Mouse (Mus musculus) left cerebral cortex, postnatal 4 days (tissue): Measurements from ENCODE around the gene Mus81. TPM values are rescaled to one million over a fixed set of nuclear protein-coding genes. Genes with fewer than 3 reads are reported as not detected.
"Not testable (repeated sequence)": the region's sequence is repeated elsewhere in the genome, so short reads cannot be mapped to it uniquely, and the experiment has no call there.

ENCODE experiments used
- DNase-seq: peaks from one replicate; pipeline ENCODE4 v3.0.0-alpha.2; 2022
- intact Hi-C: fragments of 180-260 bp; cut with DNase I; formaldehyde crosslinking; loops from one replicate; pipeline ENCODE4 v1.15.1; 2025
- total RNA-seq, 2 experiments: library from RNA; stranded (reverse); gene quantifications; 2 replicates each; pipeline ENCODE4 v1.2.3; 2021

Gene Mus81
- total RNA-seq, 2 experiments from 2014 or later = 40.2 to 43.7 TPM

GRCm38 (mm10) chr19:5493301-5493721, 5.1 kb upstream of the Mus81 start:
- intact Hi-C loops, DNase-seq: not testable (repeated sequence)

GRCm38 (mm10) chr19:5492641-5493040, 4.4 kb upstream of the Mus81 start:
- no peak for DNase-seq
- intact Hi-C loops = no loop called here

DNA sequence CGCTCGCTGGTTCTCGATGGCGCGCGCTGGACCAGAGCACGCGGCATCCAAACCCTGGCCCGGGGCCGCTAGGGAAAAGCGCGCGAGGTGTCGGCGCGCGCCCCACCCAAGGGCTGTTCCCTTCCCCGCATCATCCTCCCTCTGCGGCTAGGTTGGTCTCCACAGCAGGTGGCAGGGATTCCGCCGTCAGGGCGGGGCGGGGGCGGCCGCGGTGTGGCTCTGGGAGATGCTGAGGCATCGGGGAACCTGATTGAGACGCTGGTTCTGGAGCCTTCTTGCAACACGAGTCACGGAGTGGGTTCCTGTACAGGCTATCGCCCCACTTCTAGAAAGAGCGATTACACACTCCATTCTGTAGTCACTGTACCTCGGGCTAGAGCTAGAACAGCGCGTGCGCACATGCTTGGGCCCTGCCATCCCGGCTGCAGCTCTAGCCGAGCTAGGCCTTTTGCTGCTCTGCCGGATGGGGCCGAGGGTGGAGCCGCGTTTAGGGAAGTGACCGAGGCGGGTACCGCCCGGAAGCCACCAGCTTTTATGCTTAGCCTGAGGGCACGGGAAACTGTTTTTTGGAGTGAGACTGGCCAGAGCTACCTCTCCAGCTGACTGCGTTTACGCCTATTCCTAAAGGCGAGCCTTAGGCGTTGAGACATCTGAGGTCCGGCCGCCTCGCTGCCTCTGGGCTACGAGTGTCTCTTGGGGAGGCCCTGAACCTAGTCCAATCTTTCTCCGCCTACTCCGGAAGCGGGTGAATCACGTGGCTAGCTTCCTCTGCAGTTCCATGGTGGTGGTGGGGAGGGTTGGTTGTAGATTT, 2.9 kb upstream of the Mus81 start:
- intact Hi-C loops = no loop called here
- peak; percentile 81 for DNase-seq

GRCm38 (mm10) chr19:5490313-5490897, 2.2 kb upstream of the Mus81 start, which contains the start of gene Cfl1:
Gene Cfl1 (plus strand): TSS chr19:5490455.
- intact Hi-C loops = no loop called here
- DNase-seq = peak; percentile 95

- DNase-seq, intact Hi-C loops: not testable (repeated sequence)
Measured at GRCm38 (mm10) chr19:5489721-5490120, 1.5 kb upstream of the Mus81 start.

DNA sequence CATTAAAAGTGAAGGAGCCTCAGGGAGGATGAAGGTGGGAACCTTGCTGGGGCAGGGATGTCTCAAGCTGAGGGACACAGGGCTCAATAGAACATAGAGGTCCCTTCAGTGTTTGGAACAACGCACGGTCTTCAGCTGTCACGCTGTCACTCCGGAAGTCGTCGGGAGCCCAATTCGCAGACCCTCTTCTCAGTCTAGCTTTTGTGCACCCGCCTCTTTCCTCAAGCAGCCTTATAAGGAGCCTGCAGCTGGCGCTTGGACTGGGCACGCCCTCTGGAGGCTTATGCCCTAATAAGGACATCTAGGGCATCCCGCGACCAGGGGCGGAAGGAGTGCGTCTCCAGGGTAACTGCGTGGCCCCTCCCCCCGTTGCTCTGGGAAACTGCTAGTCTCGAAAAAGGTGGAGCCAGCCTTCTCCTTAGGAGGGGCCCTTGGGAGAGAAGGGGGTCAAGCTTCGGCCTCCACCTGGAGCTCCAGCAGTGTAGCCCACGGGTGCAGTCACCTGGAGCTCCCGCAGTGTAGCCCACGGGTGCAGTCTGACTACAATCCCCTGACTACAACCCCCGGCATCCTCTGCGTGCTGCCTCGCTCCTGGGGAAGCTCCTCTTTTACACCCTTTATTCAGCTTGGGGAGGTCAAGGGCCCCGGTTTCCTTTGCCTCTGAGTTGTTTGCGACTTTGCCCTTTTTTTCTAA, 823 bp upstream of the Mus81 start:
- intact Hi-C loops = no loop called here

DNA sequence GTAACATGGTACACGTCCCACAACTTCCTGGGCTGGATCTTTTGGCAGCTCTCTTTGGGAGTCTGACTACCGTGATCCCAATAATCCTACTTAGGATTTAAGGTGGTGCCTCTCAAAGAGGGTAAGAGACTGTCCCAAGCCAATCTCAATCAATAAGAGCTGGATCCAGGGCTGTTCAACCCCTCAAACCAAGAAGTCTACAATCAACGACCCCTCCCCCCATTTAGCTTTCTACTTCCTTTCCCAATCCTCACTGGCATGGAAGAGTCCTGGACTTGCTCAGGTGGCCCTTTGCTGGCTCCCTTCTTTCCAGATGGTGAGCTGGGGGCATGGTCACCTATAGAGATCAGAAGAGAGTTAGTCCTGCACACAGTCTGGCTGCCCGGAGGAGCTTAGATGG, 1.4 kb downstream of the Mus81 start:
- intact Hi-C loops = no loop called here
- no peak for DNase-seq

More for the DNA sequence above, 823 bp upstream of the Mus81 start:
- peak; percentile 97 for DNase-seq

DNA sequence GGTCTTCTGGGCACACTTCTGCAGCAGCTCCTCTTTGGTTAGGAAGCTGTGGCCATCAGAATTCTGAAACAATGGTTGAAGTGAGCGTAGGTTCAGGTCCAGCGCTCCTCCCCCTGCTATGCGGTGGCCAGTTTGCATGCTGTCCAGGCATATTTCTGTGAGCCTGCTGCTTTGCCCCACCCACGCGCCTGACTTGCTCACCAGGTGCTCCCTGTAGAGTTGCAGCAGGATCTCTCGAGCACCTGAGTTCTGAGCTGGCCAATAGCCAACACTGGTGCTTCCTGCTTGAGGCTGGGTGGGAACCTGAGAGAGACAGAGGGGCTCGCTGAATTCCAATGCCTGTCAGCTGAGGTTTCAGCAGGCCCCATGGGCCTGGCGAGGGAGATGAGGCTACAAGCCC, 1.9 kb downstream of the Mus81 start:
- no peak for DNase-seq
- intact Hi-C loops = no loop called here

- no peak for DNase-seq
- intact Hi-C loops = no loop called here
Measured at GRCm38 (mm10) chr19:5485821-5486220, 2.4 kb downstream of the Mus81 start.

GRCm38 (mm10) chr19:5485371-5485770, 2.8 kb downstream of the Mus81 start:
- intact Hi-C loops = no loop called here
- DNase-seq = no peak

- no peak for DNase-seq
- intact Hi-C loops = no loop called here
Measured at GRCm38 (mm10) chr19:5484496-5484895, 3.7 kb downstream of the Mus81 start.

GRCm38 (mm10) chr19:5483386-5484359, 4.5 kb downstream of the Mus81 start:
- intact Hi-C loops = no loop called here
- DNase-seq = no peak

- intact Hi-C loops = no loop called here
- no peak for DNase-seq
Measured at GRCm38 (mm10) chr19:5481398-5481797, 6.8 kb downstream of the Mus81 start.

DNA sequence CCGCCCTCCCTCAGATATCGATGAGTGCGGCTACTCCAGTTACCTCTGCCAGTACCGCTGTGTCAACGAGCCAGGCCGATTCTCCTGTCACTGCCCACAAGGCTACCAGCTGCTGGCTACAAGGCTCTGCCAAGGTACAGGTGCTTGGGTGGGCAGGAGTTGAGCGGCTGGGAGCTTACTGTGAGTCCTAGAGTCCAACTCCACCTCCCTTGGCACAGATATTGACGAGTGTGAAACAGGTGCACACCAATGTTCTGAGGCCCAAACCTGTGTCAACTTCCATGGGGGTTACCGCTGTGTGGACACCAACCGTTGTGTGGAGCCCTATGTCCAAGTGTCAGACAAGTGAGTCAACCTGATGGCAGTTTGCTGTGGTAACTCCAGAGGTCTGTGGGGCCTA, 8.2 kb downstream of the Mus81 start:
- no peak for DNase-seq
- intact Hi-C loops = no loop called here

DNA sequence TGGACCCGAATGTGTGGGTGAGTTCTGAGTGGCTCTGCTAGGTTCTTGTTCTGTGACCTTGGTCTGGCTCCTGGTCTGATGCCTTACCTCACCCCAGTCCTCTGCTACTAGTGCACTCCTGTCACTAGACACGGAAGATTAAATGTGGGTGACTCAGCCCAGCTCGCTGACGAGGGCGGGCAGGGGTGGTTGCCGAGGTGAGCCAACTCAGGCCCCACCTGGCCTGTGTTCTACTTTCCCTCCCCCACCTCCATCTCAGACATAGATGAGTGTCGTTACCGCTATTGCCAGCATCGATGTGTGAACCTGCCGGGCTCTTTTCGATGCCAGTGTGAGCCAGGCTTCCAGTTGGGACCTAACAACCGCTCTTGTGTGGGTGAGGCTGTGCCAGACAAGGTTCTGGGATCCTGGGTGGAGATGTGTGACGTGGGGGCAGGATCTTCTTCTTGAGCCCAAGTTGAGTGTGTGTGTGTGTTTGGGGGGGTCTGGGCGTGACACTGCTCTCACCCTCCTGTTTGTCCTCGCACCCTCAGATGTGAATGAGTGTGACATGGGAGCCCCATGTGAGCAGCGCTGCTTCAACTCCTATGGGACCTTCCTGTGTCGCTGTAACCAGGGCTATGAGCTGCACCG, 10.4 kb downstream of the Mus81 start:
- no peak for DNase-seq
- intact Hi-C loops = no loop called here

DNA sequence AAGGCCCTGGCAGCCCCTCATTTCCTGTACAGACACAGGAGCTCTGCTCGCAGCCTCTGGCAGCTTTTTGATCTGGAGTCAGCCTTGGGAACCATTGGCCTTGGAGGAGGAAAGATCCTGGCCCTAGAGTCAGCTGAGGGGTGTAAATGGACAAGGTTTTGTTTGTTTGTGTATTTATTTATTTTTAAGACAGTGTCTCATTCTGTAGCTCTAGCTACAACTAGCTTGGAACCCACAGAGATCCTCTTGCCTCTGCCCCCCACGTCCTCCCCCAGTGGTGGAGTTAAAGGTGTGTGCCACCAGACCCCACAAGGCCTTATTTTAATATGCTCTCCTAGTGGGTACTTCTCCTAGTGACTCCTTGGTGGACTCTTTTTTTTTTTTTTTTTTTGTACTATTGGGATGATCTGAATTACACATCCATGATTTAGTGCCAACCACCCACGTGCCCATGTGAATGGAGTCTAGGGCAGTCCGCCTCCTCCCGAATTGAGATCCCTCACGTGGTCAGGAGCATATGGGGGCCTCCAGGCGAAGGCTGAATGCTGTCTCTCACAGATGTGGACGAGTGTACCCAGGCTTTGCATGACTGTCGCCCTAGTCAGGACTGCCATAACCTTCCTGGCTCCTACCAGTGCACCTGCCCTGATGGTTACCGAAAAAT, 11.1 kb downstream of the Mus81 start:
- intact Hi-C loops = no loop called here
- DNase-seq = no peak

DNA sequence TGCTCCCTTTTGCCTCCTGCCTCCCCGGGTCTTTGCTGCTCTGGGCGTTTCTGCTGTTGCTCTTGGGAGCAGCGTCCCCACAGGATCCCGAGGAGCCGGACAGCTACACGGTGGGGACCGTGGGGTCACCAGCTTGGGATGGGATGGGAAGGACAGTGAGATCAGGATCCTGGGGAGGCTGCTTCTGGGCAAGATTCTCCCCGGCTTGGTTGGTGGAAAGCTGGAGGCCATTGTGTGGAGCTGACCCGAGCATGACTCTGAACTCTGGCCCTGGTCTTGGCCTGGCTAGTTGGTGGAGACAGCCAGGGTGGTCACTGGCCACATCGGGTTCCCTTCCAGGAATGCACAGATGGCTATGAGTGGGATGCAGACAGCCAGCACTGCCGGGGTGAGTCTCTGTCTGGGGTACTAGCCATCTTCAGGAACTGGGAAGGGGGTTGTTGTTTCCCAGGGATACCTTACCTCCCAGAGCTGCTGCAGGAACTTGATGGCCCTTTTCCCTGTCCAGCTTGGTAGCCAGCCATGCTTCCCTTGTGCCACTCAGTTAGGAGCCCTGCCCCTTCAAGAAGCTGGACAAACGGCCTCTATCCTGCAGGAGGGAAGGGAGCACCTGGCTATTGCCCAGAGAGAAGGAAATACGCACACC, 13.0 kb downstream of the Mus81 start:
- intact Hi-C loops = no loop called here

DNA sequence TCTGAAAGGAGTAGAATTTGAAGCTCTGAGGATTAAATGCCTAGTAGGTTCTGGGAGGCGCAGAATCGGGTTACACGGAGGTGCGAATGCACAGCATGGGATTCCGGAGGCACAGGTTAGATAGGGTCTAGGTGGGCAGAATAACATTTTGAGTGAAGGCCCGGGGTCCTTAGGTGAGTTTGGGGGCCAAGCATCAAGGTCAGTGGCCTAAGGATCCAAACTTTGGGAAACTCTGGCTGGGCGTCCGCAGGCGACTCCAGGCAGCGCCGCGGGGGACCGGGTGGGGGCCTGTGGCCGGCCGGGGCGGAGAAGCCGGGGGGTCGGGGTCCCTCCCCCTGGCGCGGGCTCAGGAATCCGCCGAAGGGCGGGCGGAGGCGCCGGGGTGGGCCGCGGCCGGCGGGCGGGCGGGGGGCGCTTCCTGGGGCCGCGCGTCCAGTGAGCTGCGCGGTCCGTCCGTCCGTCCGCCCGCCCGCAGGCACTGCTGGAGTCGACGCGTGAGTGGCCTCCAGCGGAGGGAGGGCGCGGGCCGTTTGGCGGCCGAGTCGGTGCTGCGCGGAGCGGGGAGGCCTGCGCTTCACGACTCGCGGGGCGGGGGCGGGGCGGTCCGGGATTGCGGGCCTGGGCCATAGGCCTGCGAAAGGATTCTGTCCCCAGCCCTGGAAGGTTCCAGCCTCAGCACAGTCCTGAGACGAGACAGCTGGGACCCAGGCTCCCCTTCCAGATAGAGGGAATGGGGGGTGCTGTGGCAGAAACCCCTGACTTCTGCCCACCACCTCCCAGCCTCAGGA, 13.7 kb downstream of the Mus81 start:
- intact Hi-C loops = no loop called here
- DNase-seq = peak; percentile 48

More for the DNA sequence above, 13.0 kb downstream of the Mus81 start:
- no peak for DNase-seq
